Mouse (Mus musculus): ENCODE results near the gene Ano6. TPM values are rescaled to one million over a fixed set of nuclear protein-coding genes. Genes with fewer than 3 reads are reported as not detected.
A peak's percentile ranks its signal among the peaks of the same experiment; 100 is the strongest.

Ano6 gene
- polyA plus RNA-seq, 1 experiment from 2014 or later: 23.9 TPM

- no peak overlapping the region for H3K9ac ChIP-seq (ENCODE audit: low read depth, low read length)
- no peak overlapping the region for H3K4me3 ChIP-seq (ENCODE audit: low read depth, low read length)
- WGBS: 95% methylated on average over 8 of the region's 8 CpGs
- ATAC-seq: no peak
- H3K36me3 ChIP-seq (ENCODE audit: control insufficient read depth, insufficient read depth): no peaks in the 10 kb centered on the region
- H3K4me2 ChIP-seq (replicated peaks; ENCODE audit: low read depth): no peak overlapping the region
- H3K9me3 ChIP-seq (ENCODE audit: control insufficient read depth): no peaks in the 10 kb centered on the region
- no peaks in the 10 kb centered on the region for H3K27me3 ChIP-seq (replicated peaks; ENCODE audit: control insufficient read depth, insufficient read depth, low read length)
- no peak overlapping the region for H3K27ac ChIP-seq (ENCODE audit: low read depth, low read length)
- no peak for TF ChIP-seq CTCF (IDR thresholded peaks at IDR 0.05; ENCODE audit: low read depth)
- H3K4me1 ChIP-seq (replicated peaks; ENCODE audit: control insufficient read depth, insufficient read depth, low read length): no peaks in the 10 kb centered on the region
Observed at GRCm38 (mm10) chr15:95765271-95765670, 25.4 kb upstream of the Ano6 start.

- H3K9ac ChIP-seq (ENCODE audit: low read depth, low read length): no peak overlapping the region
- no peak for ATAC-seq
- WGBS: 88% methylated on average over 6 of the region's 6 CpGs
- no peak overlapping the region for H3K4me3 ChIP-seq (ENCODE audit: low read depth, low read length)
- H3K27me3 ChIP-seq (replicated peaks; ENCODE audit: control insufficient read depth, insufficient read depth, low read length): no peaks in the 10 kb centered on the region
- no peaks in the 10 kb centered on the region for H3K9me3 ChIP-seq (ENCODE audit: control insufficient read depth)
- no peak for TF ChIP-seq CTCF (IDR thresholded peaks at IDR 0.05; ENCODE audit: low read depth)
- H3K4me2 ChIP-seq (replicated peaks; ENCODE audit: low read depth): no peak overlapping the region
- H3K36me3 ChIP-seq (ENCODE audit: control insufficient read depth, insufficient read depth): no peaks in the 10 kb centered on the region
- no peak overlapping the region for H3K27ac ChIP-seq (ENCODE audit: low read depth, low read length)
- H3K4me1 ChIP-seq (replicated peaks; ENCODE audit: control insufficient read depth, insufficient read depth, low read length): no peaks in the 10 kb centered on the region
Observed at GRCm38 (mm10) chr15:95765936-95766335, 24.7 kb upstream of the Ano6 start.

- no peak overlapping the region for H3K4me3 ChIP-seq (ENCODE audit: low read depth, low read length)
- TF ChIP-seq CTCF (IDR thresholded peaks at IDR 0.05; ENCODE audit: low read depth): peak; percentile 76
- no peaks in the 10 kb centered on the region for H3K27me3 ChIP-seq (replicated peaks; ENCODE audit: control insufficient read depth, insufficient read depth, low read length)
- no peaks in the 10 kb centered on the region for H3K9me3 ChIP-seq (ENCODE audit: control insufficient read depth)
- H3K36me3 ChIP-seq (ENCODE audit: control insufficient read depth, insufficient read depth): no peaks in the 10 kb centered on the region
- ATAC-seq: peak; percentile 60
- H3K9ac ChIP-seq (ENCODE audit: low read depth, low read length): no peak overlapping the region
- WGBS: 59% methylated on average over 7 of the region's 7 CpGs
- H3K27ac ChIP-seq (ENCODE audit: low read depth, low read length): no peak overlapping the region
- no peaks in the 10 kb centered on the region for H3K4me1 ChIP-seq (replicated peaks; ENCODE audit: control insufficient read depth, insufficient read depth, low read length)
- H3K4me2 ChIP-seq (replicated peaks; ENCODE audit: low read depth): no peak overlapping the region
Observed at GRCm38 (mm10) chr15:95767825-95768224, 22.8 kb upstream of the Ano6 start.

GRCm38 (mm10) chr15:95768703-95769102 lies 21.9 kb upstream of the Ano6 start:
- Histone ChIP-seq H3K36me3 (ENCODE audit: control insufficient read depth, insufficient read depth) (no peaks in the 10 kb centered on the region), H3K4me2 (replicated peaks; ENCODE audit: low read depth) (no peak overlapping the region), H3K27ac (ENCODE audit: low read depth, low read length) (no peak overlapping the region), H3K4me3 (ENCODE audit: low read depth, low read length) (no peak overlapping the region), H3K9ac (ENCODE audit: low read depth, low read length) (no peak overlapping the region), H3K9me3 (ENCODE audit: control insufficient read depth) (no peaks in the 10 kb centered on the region), H3K27me3 (replicated peaks; ENCODE audit: control insufficient read depth, insufficient read depth, low read length) (no peaks in the 10 kb centered on the region), H3K4me1 (replicated peaks; ENCODE audit: control insufficient read depth, insufficient read depth, low read length) (no peaks in the 10 kb centered on the region)
- no peak for TF ChIP-seq CTCF (IDR thresholded peaks at IDR 0.05; ENCODE audit: low read depth)
- no peak for ATAC-seq
- WGBS: 86% methylated on average over 5 of the region's 5 CpGs

GRCm38 (mm10) chr15:95769576-95769975 lies 21.1 kb upstream of the Ano6 start:
- no peaks in the 10 kb centered on the region for H3K27me3 ChIP-seq (replicated peaks; ENCODE audit: control insufficient read depth, insufficient read depth, low read length)
- TF ChIP-seq CTCF (IDR thresholded peaks at IDR 0.05; ENCODE audit: low read depth): no peak
- no peak overlapping the region for H3K4me2 ChIP-seq (replicated peaks; ENCODE audit: low read depth)
- no peaks in the 10 kb centered on the region for H3K4me1 ChIP-seq (replicated peaks; ENCODE audit: control insufficient read depth, insufficient read depth, low read length)
- no peak overlapping the region for H3K9ac ChIP-seq (ENCODE audit: low read depth, low read length)
- no peak overlapping the region for H3K27ac ChIP-seq (ENCODE audit: low read depth, low read length)
- H3K9me3 ChIP-seq (ENCODE audit: control insufficient read depth): no peaks in the 10 kb centered on the region
- no peaks in the 10 kb centered on the region for H3K36me3 ChIP-seq (ENCODE audit: control insufficient read depth, insufficient read depth)
- no peak overlapping the region for H3K4me3 ChIP-seq (ENCODE audit: low read depth, low read length)
- no peak for ATAC-seq
- WGBS: 79% methylated on average over 4 of the region's 4 CpGs

- H3K4me2 ChIP-seq (replicated peaks; ENCODE audit: low read depth): no peak overlapping the region
- H3K4me3 ChIP-seq (ENCODE audit: low read depth, low read length): no peak overlapping the region
- H3K9ac ChIP-seq (ENCODE audit: low read depth, low read length): no peak overlapping the region
- H3K4me1 ChIP-seq (replicated peaks; ENCODE audit: control insufficient read depth, insufficient read depth, low read length): no peaks in the 10 kb centered on the region
- no peak for TF ChIP-seq CTCF (IDR thresholded peaks at IDR 0.05; ENCODE audit: low read depth)
- H3K9me3 ChIP-seq (ENCODE audit: control insufficient read depth): no peaks in the 10 kb centered on the region
- no peaks in the 10 kb centered on the region for H3K27me3 ChIP-seq (replicated peaks; ENCODE audit: control insufficient read depth, insufficient read depth, low read length)
- no peaks in the 10 kb centered on the region for H3K36me3 ChIP-seq (ENCODE audit: control insufficient read depth, insufficient read depth)
- 94% methylated on average over 2 of the region's 2 CpGs for WGBS
- ATAC-seq: no peak
- H3K27ac ChIP-seq (ENCODE audit: low read depth, low read length): no peak overlapping the region
Observed at GRCm38 (mm10) chr15:95770307-95770706, 20.3 kb upstream of the Ano6 start.

- Histone ChIP-seq H3K27me3 (replicated peaks; ENCODE audit: control insufficient read depth, insufficient read depth, low read length) (no peaks in the 10 kb centered on the region), H3K4me3 (ENCODE audit: low read depth, low read length) (no peak overlapping the region), H3K36me3 (ENCODE audit: control insufficient read depth, insufficient read depth) (no peaks in the 10 kb centered on the region), H3K9ac (ENCODE audit: low read depth, low read length) (no peak overlapping the region), H3K9me3 (ENCODE audit: control insufficient read depth) (no peaks in the 10 kb centered on the region), H3K27ac (ENCODE audit: low read depth, low read length) (no peak overlapping the region), H3K4me2 (replicated peaks; ENCODE audit: low read depth) (no peak overlapping the region), H3K4me1 (replicated peaks; ENCODE audit: control insufficient read depth, insufficient read depth, low read length) (no peaks in the 10 kb centered on the region)
- no peak for ATAC-seq
- 71% methylated on average over 13 of the region's 13 CpGs for whole genome bisulfite sequencing
- TF ChIP-seq CTCF (IDR thresholded peaks at IDR 0.05; ENCODE audit: low read depth): no peak
Observed at GRCm38 (mm10) chr15:95772374-95772773, 18.3 kb upstream of the Ano6 start.

Measured in intestine, postnatal 0 days (tissue).